Mouse (Mus musculus) CH12.LX (cell line): ENCODE data around the gene Six5. TPM values are rescaled to one million over a fixed set of nuclear protein-coding genes. Genes with fewer than 3 reads are reported as not detected.
A peak's percentile ranks its signal among the peaks of the same experiment; 100 is the strongest.

Source experiments
- DNase-seq: peaks from one replicate; pipeline ENCODE4 v3.0.0-alpha.2; 2013; ENCODE audit errors: extremely low read depth
- H3K27ac ChIP-seq: 2 replicates; pipeline ENCODE4 v1.5.1; 2012; ENCODE audit warnings: low read depth, mild to moderate bottlenecking, control low read depth, moderate library complexity; ENCODE audit not compliant: insufficient read depth
- H3K27me3 ChIP-seq: replicated peaks from 2 replicates; pipeline ENCODE3; 2012; ENCODE audit warnings: inconsistent platforms
- H3K36me3 ChIP-seq, 2 experiments: replicated peaks in 1 of 2; 2 replicates each; pipeline versions ENCODE3 to v1.6.1; 2012; ENCODE audit warnings: inconsistent platforms in 1 of 2, low read length in 1 of 2, mild to moderate bottlenecking in 1 of 2, mixed read lengths in 1 of 2, moderate library complexity in 1 of 2; ENCODE audit not compliant: control insufficient read depth in 1 of 2, insufficient read depth in 1 of 2
- H3K4me1 ChIP-seq, 2 experiments: 2 replicates each; pipeline ENCODE4 v1.6.1; 2012; ENCODE audit warnings: inconsistent platforms in 1 of 2, moderate library complexity in 1 of 2; ENCODE audit not compliant: insufficient read depth in 2 of 2, control insufficient read depth in 1 of 2
- H3K4me2 ChIP-seq: 2 replicates; pipeline ENCODE4 v1.6.1; 2012; ENCODE audit warnings: low read depth, mild to moderate bottlenecking, control low read depth; ENCODE audit not compliant: poor library complexity, insufficient read depth, severe bottlenecking
- H3K4me3 ChIP-seq, 3 experiments: fragments of 150-350 bp in 1 of 3; sonication (generic) in 1 of 3; replicated peaks in 1 of 3; 2 replicates each; pipeline versions ENCODE3 to v1.5.1; 2011 to 2012; ENCODE audit warnings: low read depth in 2 of 3, low read length in 2 of 3, mild to moderate bottlenecking in 2 of 3, moderate library complexity in 2 of 3, control low read depth in 1 of 3, improper control_type of control experiment in 1 of 3, inconsistent platforms in 1 of 3, mixed read lengths in 1 of 3; ENCODE audit not compliant: poor library complexity in 1 of 3
- H3K79me2 ChIP-seq: replicated peaks from 2 replicates; pipeline ENCODE4 v1.6.1; 2012; ENCODE audit warnings: mild to moderate bottlenecking, moderate library complexity; ENCODE audit not compliant: control insufficient read depth, poor library complexity, insufficient read depth, severe bottlenecking; ENCODE audit errors: extremely low read depth
- H3K9ac ChIP-seq: 2 replicates; pipeline ENCODE4 v1.6.1; 2012; ENCODE audit warnings: low read depth, mild to moderate bottlenecking, control low read depth, moderate library complexity; ENCODE audit not compliant: insufficient read depth
- H3K9me3 ChIP-seq: replicated peaks from 2 replicates; pipeline ENCODE3; 2012; ENCODE audit warnings: low read length, inconsistent platforms, mixed read lengths
- BHLHE40 ChIP-seq: IDR thresholded peaks from 2 replicates; pipeline ENCODE4 v1.6.1; 2011; ENCODE audit warnings: mild to moderate bottlenecking, low read depth, low read length, improper control_type of control experiment
- CHD1 ChIP-seq: IDR thresholded peaks from 2 replicates; pipeline ENCODE4 v1.6.1; 2012; ENCODE audit warnings: low read depth, low read length, improper control_type of control experiment, inconsistent platforms
- CHD2 ChIP-seq: IDR thresholded peaks from 2 replicates; pipeline ENCODE4 v1.6.1; 2011; ENCODE audit warnings: low read length, improper control_type of control experiment
- CTCF ChIP-seq, 2 experiments: IDR thresholded peaks in 1 of 2; conservative IDR thresholded peaks in 1 of 2; 2 replicates each; pipeline ENCODE4 v1.5.1; 2011 to 2012; ENCODE audit warnings: low read depth in 2 of 2, low read length in 2 of 2, improper control_type of control experiment in 1 of 2, inconsistent platforms in 1 of 2, mild to moderate bottlenecking in 1 of 2, moderate library complexity in 1 of 2
- E2F4 ChIP-seq: IDR thresholded peaks from 2 replicates; pipeline ENCODE4 v1.6.1; 2011; ENCODE audit warnings: low read depth, low read length, improper control_type of control experiment; ENCODE audit not compliant: insufficient replicate concordance
- ELF1 ChIP-seq: IDR thresholded peaks from 2 replicates; pipeline ENCODE4 v1.6.1; 2014; ENCODE audit warnings: low read depth, mild to moderate bottlenecking, inconsistent platforms, low read length, improper control_type of control experiment
- EP300 ChIP-seq: IDR thresholded peaks from 2 replicates; pipeline ENCODE4 v1.6.1; 2011; ENCODE audit warnings: low read length, improper control_type of control experiment
- ETS1 ChIP-seq: conservative IDR thresholded peaks from 2 replicates; pipeline ENCODE4 v1.6.1; 2012; ENCODE audit warnings: low read depth, mild to moderate bottlenecking, inconsistent platforms, low read length, improper control_type of control experiment, moderate library complexity
- GABPA ChIP-seq: IDR thresholded peaks from 2 replicates; pipeline ENCODE4 v1.6.1; 2012; ENCODE audit warnings: low read depth, low read length, improper control_type of control experiment, inconsistent platforms; ENCODE audit not compliant: insufficient replicate concordance
- HCFC1 ChIP-seq: IDR thresholded peaks from 2 replicates; pipeline ENCODE4 v1.6.1; 2012; ENCODE audit warnings: low read depth, mild to moderate bottlenecking, inconsistent platforms, low read length, improper control_type of control experiment
- IRF4 ChIP-seq: IDR thresholded peaks from 2 replicates; pipeline ENCODE4 v1.6.1; 2014; ENCODE audit warnings: low read depth, mild to moderate bottlenecking, inconsistent platforms, low read length, improper control_type of control experiment
- JUN ChIP-seq: IDR thresholded peaks from 2 replicates; pipeline ENCODE4 v1.6.1; 2011; ENCODE audit warnings: low read depth, mild to moderate bottlenecking, low read length, improper control_type of control experiment, moderate library complexity; ENCODE audit not compliant: insufficient read depth
- JUND ChIP-seq: conservative IDR thresholded peaks from 2 replicates; pipeline ENCODE4 v1.6.1; 2011; ENCODE audit warnings: low read depth, low read length, improper control_type of control experiment
- KAT2A ChIP-seq: IDR thresholded peaks from 2 replicates; pipeline ENCODE4 v1.6.1; 2012; ENCODE audit warnings: low read length, improper control_type of control experiment, inconsistent platforms; ENCODE audit not compliant: insufficient replicate concordance
- MAFK ChIP-seq: IDR thresholded peaks from 2 replicates; pipeline ENCODE4 v1.6.1; 2011; ENCODE audit warnings: low read length, improper control_type of control experiment; ENCODE audit not compliant: insufficient replicate concordance
- MAX ChIP-seq: IDR thresholded peaks from 2 replicates; pipeline ENCODE4 v1.6.1; 2011; ENCODE audit warnings: low read length, improper control_type of control experiment
- MAZ ChIP-seq: IDR thresholded peaks from 2 replicates; pipeline ENCODE4 v1.6.1; 2012; ENCODE audit warnings: low read depth, mild to moderate bottlenecking, inconsistent platforms, low read length, improper control_type of control experiment, moderate library complexity
- MEF2A ChIP-seq: IDR thresholded peaks from 2 replicates; pipeline ENCODE4 v1.6.1; 2014; ENCODE audit warnings: low read depth, mild to moderate bottlenecking, inconsistent platforms, low read length, improper control_type of control experiment, borderline replicate concordance
- MXI1 ChIP-seq: IDR thresholded peaks from 2 replicates; pipeline ENCODE4 v1.6.1; 2011; ENCODE audit warnings: mild to moderate bottlenecking, low read depth, low read length, improper control_type of control experiment
- MYC ChIP-seq: IDR thresholded peaks from 2 replicates; pipeline ENCODE4 v1.6.1; 2011; ENCODE audit warnings: low read depth, mild to moderate bottlenecking, improper control_type of control experiment, low read length
- NELFE ChIP-seq: IDR thresholded peaks from 2 replicates; pipeline ENCODE4 v1.6.1; 2011; ENCODE audit warnings: low read depth, low read length, improper control_type of control experiment
- NRF1 ChIP-seq: IDR thresholded peaks from 2 replicates; pipeline ENCODE4 v1.6.1; 2014; ENCODE audit warnings: low read depth, mild to moderate bottlenecking, inconsistent platforms, low read length, improper control_type of control experiment, moderate library complexity
- PAX5 ChIP-seq: IDR thresholded peaks from 2 replicates; pipeline ENCODE4 v1.6.1; 2012; ENCODE audit warnings: low read length, inconsistent platforms, mixed read lengths
- POLR2A ChIP-seq: IDR thresholded peaks from 2 replicates; pipeline ENCODE4 v1.6.1; 2011; ENCODE audit warnings: low read depth, mild to moderate bottlenecking, improper control_type of control experiment, low read length
- POLR2AphosphoS2 ChIP-seq: IDR thresholded peaks from 2 replicates; pipeline ENCODE4 v1.6.1; 2011; ENCODE audit warnings: low read depth, low read length, improper control_type of control experiment
- RAD21 ChIP-seq: IDR thresholded peaks from 2 replicates; pipeline ENCODE4 v1.6.1; 2011; ENCODE audit warnings: low read depth, mild to moderate bottlenecking, low read length, improper control_type of control experiment, moderate library complexity
- RCOR1 ChIP-seq: conservative IDR thresholded peaks from 2 replicates; pipeline ENCODE4 v1.6.1; 2012; ENCODE audit warnings: low read depth, mild to moderate bottlenecking, inconsistent platforms, low read length, improper control_type of control experiment
- SIN3A ChIP-seq: IDR thresholded peaks from 2 replicates; pipeline ENCODE4 v1.6.1; 2012; ENCODE audit warnings: low read length, improper control_type of control experiment, inconsistent platforms
- SMC3 ChIP-seq: IDR thresholded peaks from 2 replicates; pipeline ENCODE4 v1.6.1; 2011; ENCODE audit warnings: low read depth, low read length, improper control_type of control experiment
- TBP ChIP-seq: conservative IDR thresholded peaks from 2 replicates; pipeline ENCODE4 v1.6.1; 2011; ENCODE audit warnings: low read depth, low read length, improper control_type of control experiment
- TCF12 ChIP-seq: IDR thresholded peaks from 2 replicates; pipeline ENCODE4 v1.6.1; 2014; ENCODE audit warnings: low read depth, mild to moderate bottlenecking, inconsistent platforms, low read length, improper control_type of control experiment
- UBTF ChIP-seq: IDR thresholded peaks from 2 replicates; pipeline ENCODE4 v1.6.1; 2012; ENCODE audit warnings: low read depth, mild to moderate bottlenecking, inconsistent platforms, low read length, improper control_type of control experiment, moderate library complexity
- USF1 ChIP-seq: IDR thresholded peaks from 2 replicates; pipeline ENCODE4 v1.6.1; 2014; ENCODE audit warnings: low read depth, mild to moderate bottlenecking, inconsistent platforms, low read length, improper control_type of control experiment
- USF2 ChIP-seq: conservative IDR thresholded peaks from 2 replicates; pipeline ENCODE4 v1.6.1; 2011; ENCODE audit warnings: low read depth, low read length, improper control_type of control experiment
- ZC3H11A ChIP-seq: IDR thresholded peaks from 2 replicates; pipeline ENCODE4 v1.6.1; 2012; ENCODE audit warnings: low read depth, mild to moderate bottlenecking, inconsistent platforms, low read length, improper control_type of control experiment
- ZKSCAN1 ChIP-seq: IDR thresholded peaks from 2 replicates; pipeline ENCODE4 v1.6.1; 2012; ENCODE audit warnings: low read depth, inconsistent platforms, low read length, improper control_type of control experiment, borderline replicate concordance
- ZMIZ1 ChIP-seq: IDR thresholded peaks from 2 replicates; pipeline ENCODE4 v1.6.1; 2012; ENCODE audit warnings: low read depth, mild to moderate bottlenecking, inconsistent platforms, low read length, improper control_type of control experiment
- ZNF384 ChIP-seq: IDR thresholded peaks from 2 replicates; pipeline ENCODE4 v1.6.1; 2012; ENCODE audit warnings: low read depth, low read length, improper control_type of control experiment, inconsistent platforms
- dilution Hi-C: fragments of 300-500 bp; cut with MboI; formaldehyde crosslinking; loops from 2 replicates; pipeline ENCODE4 v1.14.3; 2020; ENCODE audit warnings: low sequenced_read_pairs; ENCODE audit not compliant: extremely low pct_unique_long_range_greater_than_20kb, extremely low pct_ligation_motif_present
- in situ Hi-C: fragments of 300-500 bp; cut with MboI; formaldehyde crosslinking; loops from 3 replicates; pipeline ENCODE4 v1.14.3; 2019; ENCODE audit warnings: low sequenced_read_pairs, low pct_ligation_motif_present, low pct_unique_long_range_greater_than_20kb, mixed read lengths
- polyA plus RNA-seq: library from polyadenylated mRNA; unstranded; fragments of >175 nt; gene quantifications from 2 replicates; pipeline ENCODE4 v1.2.1, GENCODE M21; 2012; ENCODE audit warnings: low read depth; ENCODE audit not compliant: insufficient read length
- total RNA-seq, 2 experiments: library from RNA; depleted of rRNA; stranded (reverse); fragments of 300-350 nt in 1 of 2; fragments of >200 nt in 1 of 2; gene quantifications; 2 replicates each; pipeline ENCODE4 v1.2.3; 2012 to 2014

Six5 gene
- total and polyA plus RNA-seq, 3 experiments = 0.16 to 1.8 (median 0.33) TPM

GRCm38 (mm10) chr7:19077761-19078160 is 16.6 kb upstream of the Six5 start:
- Histone ChIP-seq H3K27me3 (peaks cover 82% of the 10 kb centered on the region), H3K27ac (no peak overlapping the region), H3K36me3 (no peaks in the 10 kb centered on the region), H3K9ac (no peak overlapping the region), H3K4me2 (peak overlapping the region; percentile 39; the same call in 1 of the 2 replicates), H3K79me2 (no peaks in the 10 kb centered on the region), H3K4me1 (peaks cover 18 to 38% of the 10 kb centered on the region in 2 experiments), H3K9me3 (peaks cover 39% of the 10 kb centered on the region), H3K4me3 (no peak overlapping the region)
- peak; percentile 79 for DNase-seq
- TF ChIP-seq TCF12 (peak; percentile 95), MAFK (peak; percentile 96), MEF2A (peak; percentile 49; the same call in 1 of the 2 replicates), IRF4 (peak; percentile 75), ELF1 (0 out of 2 replicates have a peak, but pooled peaks have one; percentile 17), POLR2A (no peak), E2F4 (no peak), PAX5 (no peak), CTCF (conservative IDR thresholded peaks at IDR 0.05 in 1 of 2, IDR thresholded peaks at IDR 0.05 in 1 of 2; ENCODE audit: low read depth in 2 of 2, low read length in 2 of 2) (no peak), ZKSCAN1 (no peak), RAD21 (no peak), HCFC1 (no peak), TBP (no peak), MAZ (peak; percentile 96), ZNF384 (no peak), SMC3 (no peak), USF1 (no peak), CHD1 (no peak), GABPA (no peak), SIN3A (0 out of 2 replicates have a peak, but pooled peaks have one; percentile 49), KAT2A (no peak), RCOR1 (peak; percentile 91), NELFE (no peak), MYC (no peak), EP300 (peak; percentile 68), JUND (no peak), CHD2 (no peak), UBTF (no peak), ZC3H11A (no peak), BHLHE40 (peak; percentile 97), POLR2AphosphoS2 (no peak), NRF1 (no peak), USF2 (no peak), MXI1 (no peak), ZMIZ1 (no peak), ETS1 (peak; percentile 50), MAX (0 out of 2 replicates have a peak, but pooled peaks have one; percentile 33), JUN (no peak)
- in situ Hi-C loops (no loop called here), dilution Hi-C loops (no loop called here)
